Mouse (Mus musculus): ENCODE results near the gene Rapgef4.

GRCm38 (mm10) chr2:72199451-72199850 is 218.4 kb downstream of the Rapgef4 start:
- TF ChIP-seq POLR2A (IDR thresholded peaks at IDR 0.05; ENCODE audit: extremely low read depth, insufficient read depth, low read length) (no peak), CTCF (IDR thresholded peaks at IDR 0.05; ENCODE audit: extremely low read depth, insufficient read depth, low read length) (no peak)
